Comparison of ENCODE assay signal across 11 mouse cellular contexts in genomic region chr15:99708176-99708575, GRCm38 (mm10). TPM values are rescaled to one million over a fixed set of nuclear protein-coding genes. Genes with fewer than 3 reads are reported as not detected.
"Had no signal": no experiment of that assay in that cellular context is flagged by ENCODE, and none has a peak within 500 bp of the region (broad histone marks: within the 10 kb centered on the region; RNA-seq: fewer than 3 reads in every experiment).

No protein-coding gene starts in this region.

- DNase-seq: lung, adult 18-20 months; lung, embryonic 14.5 days; lung, postnatal 10 days; right cerebral cortex, postnatal 14 days; thymus, adult 2 months; thymus, postnatal 25 days; thymus, postnatal 4 days had no signal

RNA-seq across cellular contexts. Expression of gene Gm17349, which starts 2.9 kb away (rescaled TPM):
- total RNA-seq: megakaryocyte progenitor cell, adult 5-6 weeks; midbrain, postnatal 0 days; monocyte, adult 5-6 weeks; neutrophil, adult 5-6 weeks had no signal

RNA-seq across cellular contexts. Expression of gene Gpd1, which starts 9.1 kb away (rescaled TPM):
- total RNA-seq: neutrophil, adult 5-6 weeks had no signal

RNA-seq across cellular contexts. Expression of gene Asic1, which starts 38.0 kb away (rescaled TPM):
- total RNA-seq: megakaryocyte progenitor cell, adult 5-6 weeks; monocyte, adult 5-6 weeks had no signal
